Mouse (Mus musculus): ENCODE measurements around the gene Bbs2. TPM values are rescaled to one million over a fixed set of nuclear protein-coding genes. Genes with fewer than 3 reads are reported as not detected.

Gene Bbs2
- polyA plus RNA-seq, 1 experiment from 2014 or later, result 16.6 TPM

DNA sequence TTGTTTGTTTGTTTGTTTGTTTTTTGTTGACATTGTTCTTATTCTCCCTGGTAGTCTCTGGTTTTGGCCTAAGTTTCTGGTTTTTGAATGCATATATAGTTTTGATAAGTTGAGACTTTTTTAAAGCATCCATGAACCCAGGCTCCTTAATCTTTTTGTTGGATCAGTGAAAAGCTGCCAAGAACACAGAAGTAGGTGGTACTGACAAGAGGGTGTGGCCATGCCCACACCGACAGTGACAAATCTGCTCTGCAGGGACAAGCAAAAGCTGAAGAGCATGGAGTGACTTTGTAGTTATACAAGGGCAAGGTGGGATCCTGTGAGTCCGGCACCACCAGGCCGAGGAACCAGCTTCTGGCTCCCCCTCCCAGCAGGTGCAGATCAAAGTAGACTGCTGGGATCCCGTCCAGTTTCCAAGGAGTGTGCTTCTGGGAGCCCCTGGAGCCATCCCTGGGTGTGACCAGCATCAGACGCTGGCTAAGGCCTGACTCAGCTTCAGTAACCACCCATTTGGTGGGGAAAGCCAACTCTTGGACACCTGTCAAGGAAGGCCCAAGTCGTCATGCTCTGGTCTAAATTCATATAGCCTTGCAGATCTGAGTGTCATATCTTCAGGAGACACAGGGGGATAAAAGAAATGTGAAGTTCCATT is 11.9 kb upstream of the Bbs2 start:
- no peaks in the 10 kb centered on the region for H3K4me1 ChIP-seq (ENCODE audit: control insufficient read depth, insufficient read depth, low read length)
- H3K4me3 ChIP-seq (ENCODE audit: low read depth, low read length), result no peak overlapping the region
- no peak overlapping the region for H3K27ac ChIP-seq (ENCODE audit: low read length)
- no peak overlapping the region for H3K9ac ChIP-seq (replicated peaks; ENCODE audit: low read depth, low read length)
- no peaks in the 10 kb centered on the region for H3K36me3 ChIP-seq (ENCODE audit: control insufficient read depth, insufficient read depth, low read length)
- WGBS, result 57% methylated on average over 6 of the region's 6 CpGs
- no peak overlapping the region for H3K4me2 ChIP-seq (replicated peaks; ENCODE audit: low read depth, low read length)
- ATAC-seq (ENCODE audit: insufficient number of reproducible peaks, insufficient read depth, low FRiP score, low read depth), result no peak
- no peaks in the 10 kb centered on the region for H3K27me3 ChIP-seq (ENCODE audit: control insufficient read depth, insufficient read depth, low read length)
- no peaks in the 10 kb centered on the region for H3K9me3 ChIP-seq (ENCODE audit: control insufficient read depth, low read depth, low read length)

- H3K36me3 ChIP-seq (ENCODE audit: control insufficient read depth, insufficient read depth, low read length), result no peaks in the 10 kb centered on the region
- H3K9ac ChIP-seq (replicated peaks; ENCODE audit: low read depth, low read length), result no peak overlapping the region
- 71% methylated on average over 5 of the region's 5 CpGs for WGBS
- ATAC-seq (ENCODE audit: insufficient number of reproducible peaks, insufficient read depth, low FRiP score, low read depth), result no peak
- no peak overlapping the region for H3K27ac ChIP-seq (ENCODE audit: low read length)
- no peaks in the 10 kb centered on the region for H3K4me1 ChIP-seq (ENCODE audit: control insufficient read depth, insufficient read depth, low read length)
- no peaks in the 10 kb centered on the region for H3K9me3 ChIP-seq (ENCODE audit: control insufficient read depth, low read depth, low read length)
- no peak overlapping the region for H3K4me2 ChIP-seq (replicated peaks; ENCODE audit: low read depth, low read length)
- no peak overlapping the region for H3K4me3 ChIP-seq (ENCODE audit: low read depth, low read length)
- H3K27me3 ChIP-seq (ENCODE audit: control insufficient read depth, insufficient read depth, low read length), result no peaks in the 10 kb centered on the region
Measured at GRCm38 (mm10) chr8:94109835-94110234, 11.1 kb upstream of the Bbs2 start.

GRCm38 (mm10) chr8:94109396-94109795 is 10.7 kb upstream of the Bbs2 start:
- 78% methylated on average over 6 of the region's 6 CpGs for WGBS
- Histone ChIP-seq H3K4me2 (replicated peaks; ENCODE audit: low read depth, low read length) (no peak overlapping the region), H3K4me3 (ENCODE audit: low read depth, low read length) (no peak overlapping the region), H3K4me1 (ENCODE audit: control insufficient read depth, insufficient read depth, low read length) (no peaks in the 10 kb centered on the region), H3K36me3 (ENCODE audit: control insufficient read depth, insufficient read depth, low read length) (no peaks in the 10 kb centered on the region), H3K27me3 (ENCODE audit: control insufficient read depth, insufficient read depth, low read length) (no peaks in the 10 kb centered on the region), H3K27ac (ENCODE audit: low read length) (no peak overlapping the region), H3K9me3 (ENCODE audit: control insufficient read depth, low read depth, low read length) (no peaks in the 10 kb centered on the region), H3K9ac (replicated peaks; ENCODE audit: low read depth, low read length) (no peak overlapping the region)
- ATAC-seq (ENCODE audit: insufficient number of reproducible peaks, insufficient read depth, low FRiP score, low read depth), result peak; percentile 46; the same call in 1 of the 2 replicates

GRCm38 (mm10) chr8:94107871-94108270 is 9.1 kb upstream of the Bbs2 start:
- no peaks in the 10 kb centered on the region for H3K36me3 ChIP-seq (ENCODE audit: control insufficient read depth, insufficient read depth, low read length)
- H3K4me3 ChIP-seq (ENCODE audit: low read depth, low read length), result no peak overlapping the region
- no peak overlapping the region for H3K9ac ChIP-seq (replicated peaks; ENCODE audit: low read depth, low read length)
- H3K27me3 ChIP-seq (ENCODE audit: control insufficient read depth, insufficient read depth, low read length), result no peaks in the 10 kb centered on the region
- WGBS, result 68% methylated on average over 3 of the region's 3 CpGs
- no peaks in the 10 kb centered on the region for H3K9me3 ChIP-seq (ENCODE audit: control insufficient read depth, low read depth, low read length)
- H3K4me1 ChIP-seq (ENCODE audit: control insufficient read depth, insufficient read depth, low read length), result no peaks in the 10 kb centered on the region
- no peak overlapping the region for H3K4me2 ChIP-seq (replicated peaks; ENCODE audit: low read depth, low read length)
- no peak for ATAC-seq (ENCODE audit: insufficient number of reproducible peaks, insufficient read depth, low FRiP score, low read depth)
- no peak overlapping the region for H3K27ac ChIP-seq (ENCODE audit: low read length)

GRCm38 (mm10) chr8:94104146-94104545 is 5.4 kb upstream of the Bbs2 start:
- H3K9ac ChIP-seq (replicated peaks; ENCODE audit: low read depth, low read length), result no peak overlapping the region
- H3K4me3 ChIP-seq (ENCODE audit: low read depth, low read length), result no peak overlapping the region
- no peaks in the 10 kb centered on the region for H3K9me3 ChIP-seq (ENCODE audit: control insufficient read depth, low read depth, low read length)
- no peak overlapping the region for H3K27ac ChIP-seq (ENCODE audit: low read length)
- WGBS, result 53% methylated on average over 5 of the region's 5 CpGs
- no peak for ATAC-seq (ENCODE audit: insufficient number of reproducible peaks, insufficient read depth, low FRiP score, low read depth)
- H3K4me1 ChIP-seq (ENCODE audit: control insufficient read depth, insufficient read depth, low read length), result no peaks in the 10 kb centered on the region
- H3K27me3 ChIP-seq (ENCODE audit: control insufficient read depth, insufficient read depth, low read length), result no peaks in the 10 kb centered on the region
- H3K36me3 ChIP-seq (ENCODE audit: control insufficient read depth, insufficient read depth, low read length), result no peaks in the 10 kb centered on the region
- H3K4me2 ChIP-seq (replicated peaks; ENCODE audit: low read depth, low read length), result no peak overlapping the region

DNA sequence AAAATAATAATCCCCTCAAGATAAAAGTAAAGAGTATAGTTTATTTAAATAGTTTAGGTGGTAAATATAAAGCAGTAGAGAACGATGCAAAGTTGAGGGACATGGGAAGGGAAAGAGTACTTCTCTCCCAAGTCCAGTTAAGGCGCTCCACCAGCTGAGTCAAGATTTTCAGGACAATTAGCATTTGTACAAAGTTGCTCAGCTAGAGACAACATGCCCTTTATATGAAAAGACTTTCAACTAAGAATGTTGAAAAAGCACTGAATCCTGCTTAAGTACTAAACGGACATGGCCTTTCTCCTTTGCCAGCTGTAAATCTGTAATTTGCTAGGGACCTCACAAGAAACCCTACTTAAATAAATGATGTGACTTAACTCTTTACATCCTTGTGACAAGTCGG is 268 bp upstream of the Bbs2 start:
- Histone ChIP-seq H3K4me3 (ENCODE audit: low read depth, low read length) (peak overlapping the region; percentile 53; the same call in 1 of the 2 replicates), H3K27me3 (ENCODE audit: control insufficient read depth, insufficient read depth, low read length) (no peaks in the 10 kb centered on the region), H3K36me3 (ENCODE audit: control insufficient read depth, insufficient read depth, low read length) (no peaks in the 10 kb centered on the region), H3K9me3 (ENCODE audit: control insufficient read depth, low read depth, low read length) (no peaks in the 10 kb centered on the region), H3K9ac (replicated peaks; ENCODE audit: low read depth, low read length) (no peak overlapping the region), H3K4me2 (replicated peaks; ENCODE audit: low read depth, low read length) (peak overlapping the region; percentile 53), H3K4me1 (ENCODE audit: control insufficient read depth, insufficient read depth, low read length) (no peaks in the 10 kb centered on the region), H3K27ac (ENCODE audit: low read length) (peak overlapping the region; percentile 85)
- no peak for ATAC-seq (ENCODE audit: insufficient number of reproducible peaks, insufficient read depth, low FRiP score, low read depth)
- 39% methylated on average over 4 of the region's 4 CpGs for WGBS

- no peaks in the 10 kb centered on the region for H3K4me1 ChIP-seq (ENCODE audit: control insufficient read depth, insufficient read depth, low read length)
- no peaks in the 10 kb centered on the region for H3K27me3 ChIP-seq (ENCODE audit: control insufficient read depth, insufficient read depth, low read length)
- no peaks in the 10 kb centered on the region for H3K36me3 ChIP-seq (ENCODE audit: control insufficient read depth, insufficient read depth, low read length)
- no peak overlapping the region for H3K4me2 ChIP-seq (replicated peaks; ENCODE audit: low read depth, low read length)
- H3K9ac ChIP-seq (replicated peaks; ENCODE audit: low read depth, low read length), result no peak overlapping the region
- no peak overlapping the region for H3K4me3 ChIP-seq (ENCODE audit: low read depth, low read length)
- WGBS, result 77% methylated on average over 6 of the region's 6 CpGs
- ATAC-seq (ENCODE audit: insufficient number of reproducible peaks, insufficient read depth, low FRiP score, low read depth), result no peak
- H3K9me3 ChIP-seq (ENCODE audit: control insufficient read depth, low read depth, low read length), result no peaks in the 10 kb centered on the region
- H3K27ac ChIP-seq (ENCODE audit: low read length), result no peak overlapping the region
Measured at GRCm38 (mm10) chr8:94094281-94094680, 4.4 kb downstream of the Bbs2 start.

DNA sequence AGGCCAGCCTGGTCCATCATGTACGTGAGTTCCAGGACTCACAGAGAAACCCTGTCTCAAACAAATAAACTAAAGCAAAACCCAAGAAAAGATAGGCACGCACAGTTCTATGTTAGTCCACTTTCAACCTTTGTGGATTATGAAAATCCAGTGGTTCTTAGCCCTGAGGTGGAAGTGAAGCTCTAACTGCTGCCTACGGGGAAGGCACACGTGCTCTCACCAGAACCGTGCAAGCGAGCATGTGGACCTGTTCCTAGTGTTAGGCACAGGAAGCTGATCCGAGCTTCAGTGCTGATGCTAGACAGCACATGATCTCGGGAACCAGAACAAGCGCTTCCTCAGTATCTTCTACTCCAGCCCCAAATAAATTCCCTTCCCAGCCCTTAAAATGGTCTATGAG is 5.9 kb downstream of the Bbs2 start:
- H3K27ac ChIP-seq (ENCODE audit: low read length), result no peak overlapping the region
- H3K9ac ChIP-seq (replicated peaks; ENCODE audit: low read depth, low read length), result no peak overlapping the region
- no peaks in the 10 kb centered on the region for H3K9me3 ChIP-seq (ENCODE audit: control insufficient read depth, low read depth, low read length)
- H3K4me3 ChIP-seq (ENCODE audit: low read depth, low read length), result no peak overlapping the region
- WGBS, result 83% methylated on average over 9 of the region's 9 CpGs
- ATAC-seq (ENCODE audit: insufficient number of reproducible peaks, insufficient read depth, low FRiP score, low read depth), result no peak
- H3K27me3 ChIP-seq (ENCODE audit: control insufficient read depth, insufficient read depth, low read length), result no peaks in the 10 kb centered on the region
- H3K4me1 ChIP-seq (ENCODE audit: control insufficient read depth, insufficient read depth, low read length), result no peaks in the 10 kb centered on the region
- no peaks in the 10 kb centered on the region for H3K36me3 ChIP-seq (ENCODE audit: control insufficient read depth, insufficient read depth, low read length)
- H3K4me2 ChIP-seq (replicated peaks; ENCODE audit: low read depth, low read length), result no peak overlapping the region

DNA sequence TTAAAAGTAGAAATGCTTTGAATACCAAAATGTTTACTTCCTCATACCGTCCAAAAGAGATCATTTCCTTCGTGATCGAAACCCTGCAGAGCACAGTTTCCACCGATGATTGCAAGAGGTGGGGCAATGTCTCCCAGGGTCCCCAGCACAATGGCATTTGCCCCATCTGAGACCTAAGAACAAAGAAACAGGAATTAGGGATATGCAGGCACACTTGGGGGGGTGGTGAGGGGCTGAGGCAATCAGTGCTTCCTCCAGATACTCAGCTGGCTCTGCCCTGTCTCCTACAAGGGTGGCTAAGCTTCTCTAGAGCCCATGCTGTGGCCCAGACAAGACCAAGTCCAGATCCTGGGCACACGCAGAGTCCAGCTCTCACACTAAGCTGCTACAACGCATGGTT is 9.0 kb downstream of the Bbs2 start:
- H3K4me2 ChIP-seq (replicated peaks; ENCODE audit: low read depth, low read length), result no peak overlapping the region
- 66% methylated on average over 6 of the region's 6 CpGs for WGBS
- no peak overlapping the region for H3K9ac ChIP-seq (replicated peaks; ENCODE audit: low read depth, low read length)
- no peaks in the 10 kb centered on the region for H3K27me3 ChIP-seq (ENCODE audit: control insufficient read depth, insufficient read depth, low read length)
- H3K9me3 ChIP-seq (ENCODE audit: control insufficient read depth, low read depth, low read length), result no peaks in the 10 kb centered on the region
- H3K4me3 ChIP-seq (ENCODE audit: low read depth, low read length), result no peak overlapping the region
- no peaks in the 10 kb centered on the region for H3K36me3 ChIP-seq (ENCODE audit: control insufficient read depth, insufficient read depth, low read length)
- no peak overlapping the region for H3K27ac ChIP-seq (ENCODE audit: low read length)
- ATAC-seq (ENCODE audit: insufficient number of reproducible peaks, insufficient read depth, low FRiP score, low read depth), result no peak
- no peaks in the 10 kb centered on the region for H3K4me1 ChIP-seq (ENCODE audit: control insufficient read depth, insufficient read depth, low read length)

Measured in stomach, embryonic 14.5 days (tissue).